Mouse (Mus musculus): ENCODE data around the gene Ptpa. TPM values are rescaled to one million over a fixed set of nuclear protein-coding genes. Genes with fewer than 3 reads are reported as not detected.

The Ptpa gene
- total and polyA plus RNA-seq, 3 experiments: 111 to 194 (median 122) TPM

DNA sequence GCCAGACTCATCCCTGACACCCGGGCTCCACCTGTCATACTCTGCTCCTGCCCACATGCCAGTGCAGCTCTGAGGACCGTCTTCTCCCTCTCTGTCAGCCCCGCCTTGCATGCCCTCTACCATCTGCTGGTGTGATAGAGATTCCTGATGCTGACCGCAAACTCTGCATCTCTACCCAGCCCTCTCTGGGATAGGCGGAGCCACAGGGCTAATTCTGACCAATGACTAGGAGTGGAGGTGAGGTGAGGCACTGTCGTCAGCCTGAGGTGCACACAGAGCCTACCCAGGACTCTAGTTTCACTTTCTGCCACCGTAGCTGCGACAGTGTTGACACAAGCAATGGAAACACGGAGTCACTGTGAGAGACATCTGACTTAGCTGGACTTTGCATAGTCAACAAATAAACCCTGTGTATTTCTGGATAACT is 48.1 kb downstream of the Ptpa start (continued):
- TF ChIP-seq SIN3A (IDR thresholded peaks at IDR 0.05; ENCODE audit: low read length) (peak; percentile 95), ZC3H11A (IDR thresholded peaks at IDR 0.05; ENCODE audit: low read depth, low read length) (no peak), ZNF384 (IDR thresholded peaks at IDR 0.05; ENCODE audit: low read depth, low read length) (no peak), ELF1 (IDR thresholded peaks at IDR 0.05; ENCODE audit: low read depth, low read length) (peak; percentile 55), JUND (conservative IDR thresholded peaks at IDR 0.05; ENCODE audit: low read depth, low read length) (peak; percentile 95), ETS1 (conservative IDR thresholded peaks at IDR 0.05; ENCODE audit: low read depth, low read length) (peak; percentile 99), JUN (IDR thresholded peaks at IDR 0.05; ENCODE audit: insufficient read depth, low read depth, low read length) (peak; percentile 92), POLR2AphosphoS2 (IDR thresholded peaks at IDR 0.05; ENCODE audit: low read depth, low read length) (peak; percentile 79), MAX (IDR thresholded peaks at IDR 0.05; ENCODE audit: low read length) (peak; percentile 84), TCF12 (IDR thresholded peaks at IDR 0.05; ENCODE audit: low read depth, low read length) (peak; percentile 72), POLR2A (IDR thresholded peaks at IDR 0.05; ENCODE audit: low read depth, low read length) (peak; percentile 44; the same call in 1 of the 2 replicates), GABPA (IDR thresholded peaks at IDR 0.05; ENCODE audit: insufficient replicate concordance, low read depth, low read length) (no peak), NELFE (IDR thresholded peaks at IDR 0.05; ENCODE audit: low read depth, low read length) (peak; percentile 62; the same call in 1 of the 2 replicates), KAT2A (IDR thresholded peaks at IDR 0.05; ENCODE audit: insufficient replicate concordance, low read length) (no peak), PAX5 (IDR thresholded peaks at IDR 0.05; ENCODE audit: low read length) (no peak), ZMIZ1 (IDR thresholded peaks at IDR 0.05; ENCODE audit: low read depth, low read length) (peak; percentile 23; the same call in 1 of the 2 replicates), UBTF (IDR thresholded peaks at IDR 0.05; ENCODE audit: low read depth, low read length) (no peak), MXI1 (IDR thresholded peaks at IDR 0.05; ENCODE audit: low read depth, low read length) (peak; percentile 51; the same call in 1 of the 2 replicates)

DNA sequence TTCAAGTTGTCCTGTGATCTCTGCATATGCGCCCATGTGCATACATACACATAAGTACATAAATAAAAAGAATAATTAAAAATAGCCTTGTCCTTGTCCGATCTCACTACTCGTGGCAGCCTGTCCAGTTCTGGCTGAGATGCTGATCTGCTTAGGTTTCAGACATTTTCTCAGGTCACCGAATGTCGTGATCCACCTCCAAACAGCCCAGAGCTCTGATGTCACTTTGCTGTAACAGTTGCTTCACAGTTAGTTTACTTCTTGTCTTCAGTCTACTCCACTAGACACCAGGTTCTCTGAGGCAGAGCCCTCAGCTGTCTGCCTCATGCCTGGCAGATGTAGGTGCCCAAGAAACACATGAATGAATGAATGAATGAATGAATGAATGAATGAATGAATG is 48.6 kb downstream of the Ptpa start:
- Histone ChIP-seq H3K79me2 (replicated peaks; ENCODE audit: control insufficient read depth, extremely low read depth, insufficient read depth, poor library complexity, severe bottlenecking) (no peaks in the 10 kb centered on the region), H3K36me3 (replicated peaks in 1 of 2; ENCODE audit: control insufficient read depth in 1 of 2, insufficient read depth in 1 of 2, low read length in 1 of 2) (no peaks in the 10 kb centered on the region), H3K27ac (ENCODE audit: insufficient read depth, low read depth) (no peak overlapping the region), H3K9me3 (replicated peaks; ENCODE audit: low read length) (peaks cover 14% of the 10 kb centered on the region), H3K27me3 (replicated peaks) (peaks cover 25% of the 10 kb centered on the region), H3K4me1 (ENCODE audit: control insufficient read depth in 1 of 2, insufficient read depth in 2 of 2) (peaks cover 9 to 17% of the 10 kb centered on the region in 2 experiments), H3K4me2 (ENCODE audit: insufficient read depth, low read depth, poor library complexity, severe bottlenecking) (no peak overlapping the region), H3K4me3 (replicated peaks in 1 of 3; ENCODE audit: low read depth in 2 of 3, low read length in 2 of 3, poor library complexity in 1 of 3) (peak overlapping the region in 1 of 3 experiments; percentile 24), H3K9ac (ENCODE audit: insufficient read depth, low read depth) (no peak overlapping the region)
- in situ Hi-C loops (cut with MboI; ENCODE audit: low pct_ligation_motif_present, low pct_unique_long_range_greater_than_20kb, low sequenced_read_pairs): loop anchor here (10.0 kb wide), 1 partner anchor 250 kb away; no protein-coding TSS in a partner anchor
- dilution Hi-C loops (cut with MboI; ENCODE audit: extremely low pct_ligation_motif_present, extremely low pct_unique_long_range_greater_than_20kb, low sequenced_read_pairs): no loop called here
- DNase-seq (ENCODE audit: extremely low read depth): no peak
- TF ChIP-seq SMC3 (IDR thresholded peaks at IDR 0.05; ENCODE audit: low read depth, low read length) (0 out of 2 replicates have a peak, but pooled peaks have one; percentile 0), SIN3A (IDR thresholded peaks at IDR 0.05; ENCODE audit: low read length) (0 out of 2 replicates have a peak, but pooled peaks have one; percentile 25), BHLHE40 (IDR thresholded peaks at IDR 0.05; ENCODE audit: low read depth, low read length) (no peak), ZMIZ1 (IDR thresholded peaks at IDR 0.05; ENCODE audit: low read depth, low read length) (peak; percentile 11; the same call in 1 of the 2 replicates)

All from CH12.LX (cell line).